Mouse (Mus musculus): ENCODE data around the gene Psip1.
"Not testable (repeated sequence)": the region's sequence is repeated elsewhere in the genome, so short reads cannot be mapped to it uniquely, and the experiment has no call there.

Psip1 gene

DNA sequence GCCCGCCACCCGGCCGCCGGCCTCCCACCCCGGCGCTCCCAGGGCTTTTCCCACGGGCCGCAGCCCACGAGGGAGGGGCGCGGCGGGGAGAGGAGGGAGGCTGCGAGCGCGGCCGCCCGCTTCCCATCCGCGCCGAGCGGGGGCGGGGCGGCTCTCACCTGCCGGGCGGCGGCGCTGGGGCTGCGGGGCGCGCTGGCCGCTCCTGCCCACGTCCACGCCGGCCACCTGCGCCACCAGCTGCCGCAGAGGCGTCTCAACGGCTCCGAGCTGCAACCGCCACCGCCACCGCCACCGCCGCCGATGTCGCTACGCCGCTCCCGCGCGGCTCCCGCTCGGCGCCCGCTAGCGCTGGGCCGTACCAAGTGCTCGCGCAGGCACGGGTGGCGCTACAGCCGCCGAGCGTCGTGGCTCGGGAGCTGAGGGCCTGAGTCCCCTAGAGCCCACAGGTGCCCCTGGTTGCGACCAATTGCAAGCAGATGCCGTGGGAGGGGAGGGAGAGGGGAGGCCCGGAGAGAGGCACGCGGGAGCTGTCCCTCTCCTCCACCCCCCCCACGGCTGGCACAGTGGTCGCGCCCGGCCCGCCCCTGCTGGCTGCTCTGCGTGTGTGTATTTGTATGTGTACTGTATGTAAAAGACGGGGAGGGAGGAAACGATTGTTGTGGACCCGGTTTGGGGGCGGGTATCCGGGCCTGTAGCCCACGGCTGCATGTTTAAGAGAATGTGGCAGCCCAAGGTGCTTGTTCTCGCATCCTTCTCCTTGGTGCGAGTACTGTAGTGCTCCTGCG lies at the start of gene Psip1:
TSS of gene Psip1 (minus strand) at position 343 of the 785 bp plus-strand sequence.
- DNase-seq (ENCODE audit: low spot score): peak; percentile 90

DNA sequence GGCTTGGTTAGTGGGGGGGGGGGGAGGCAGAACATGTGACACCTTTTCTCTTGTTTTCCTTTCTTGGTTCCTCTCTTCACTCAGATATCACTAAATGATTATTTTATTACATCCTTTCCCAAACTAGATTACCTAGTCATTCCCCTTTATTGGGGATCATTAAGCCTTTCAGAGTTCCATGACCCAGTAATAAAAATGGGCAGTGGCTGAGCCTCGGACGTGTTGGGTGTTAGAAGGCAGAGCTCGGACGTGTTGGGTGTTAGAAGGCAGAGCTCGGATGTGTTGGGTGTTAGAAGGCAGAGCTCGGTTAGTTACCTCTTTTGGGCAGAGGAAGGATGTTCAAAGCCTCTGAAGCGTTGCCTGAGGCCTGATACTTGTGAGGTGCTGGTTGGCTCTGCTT lies 47.8 kb upstream of the Psip1 start:
- no peak for DNase-seq (ENCODE audit: low spot score)

DNA sequence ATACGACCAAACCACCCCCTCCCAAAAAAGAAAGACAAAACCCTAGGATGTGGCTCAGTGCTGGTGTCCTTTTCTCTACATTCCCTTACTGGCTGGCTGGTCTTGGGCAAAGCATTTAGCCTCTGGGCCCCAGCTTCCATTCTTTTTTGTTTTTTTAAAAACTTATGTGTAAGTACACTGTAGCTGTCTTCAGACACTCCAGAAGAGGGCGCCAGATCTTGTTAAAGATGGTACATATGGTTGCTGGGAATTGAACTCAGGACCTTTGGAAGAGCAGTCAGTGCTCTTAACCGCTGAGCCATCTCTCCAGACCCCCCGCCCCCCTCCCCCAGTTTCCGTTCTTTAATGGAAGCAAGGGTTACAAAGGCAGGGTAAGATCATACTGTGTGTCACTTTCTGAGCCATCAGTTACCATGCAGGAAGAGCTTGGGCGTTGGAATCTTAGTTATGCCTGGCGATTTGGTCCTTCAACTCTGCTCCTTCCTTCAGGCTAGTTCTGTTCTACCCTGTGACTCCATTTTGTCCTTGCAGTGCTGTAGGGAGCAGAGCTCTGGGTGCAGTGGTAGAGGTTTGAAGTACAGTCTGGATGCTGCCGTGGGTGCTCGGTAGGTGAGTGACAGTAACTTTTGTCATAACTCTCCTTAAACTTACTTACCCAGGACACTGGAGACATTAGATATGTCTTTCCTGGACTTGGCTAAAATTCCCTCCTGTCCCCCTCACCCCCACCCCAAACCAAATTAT lies 47.1 kb upstream of the Psip1 start:
- no peak for DNase-seq (ENCODE audit: low spot score)

DNA sequence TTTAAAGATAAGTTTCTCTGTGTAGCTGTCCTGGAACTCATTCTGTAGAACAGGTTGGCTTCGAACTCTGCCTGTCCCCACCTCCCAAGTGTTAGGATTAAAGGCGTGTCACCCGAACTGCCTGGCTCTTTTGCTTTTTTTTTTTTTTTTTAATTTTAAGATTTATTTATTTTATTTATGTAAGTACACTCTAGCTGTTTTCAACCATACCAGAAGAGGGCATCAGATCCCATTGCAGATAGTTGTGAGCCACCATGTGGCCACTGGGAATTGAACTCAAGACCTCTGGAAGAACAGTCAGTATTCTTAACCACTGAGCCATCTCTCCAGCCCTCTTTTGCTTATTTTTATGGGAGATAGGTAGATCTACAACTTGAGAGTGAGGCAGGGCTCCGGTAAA lies 43.8 kb upstream of the Psip1 start:
- DNase-seq (ENCODE audit: low spot score): not testable (repeated sequence)

DNA sequence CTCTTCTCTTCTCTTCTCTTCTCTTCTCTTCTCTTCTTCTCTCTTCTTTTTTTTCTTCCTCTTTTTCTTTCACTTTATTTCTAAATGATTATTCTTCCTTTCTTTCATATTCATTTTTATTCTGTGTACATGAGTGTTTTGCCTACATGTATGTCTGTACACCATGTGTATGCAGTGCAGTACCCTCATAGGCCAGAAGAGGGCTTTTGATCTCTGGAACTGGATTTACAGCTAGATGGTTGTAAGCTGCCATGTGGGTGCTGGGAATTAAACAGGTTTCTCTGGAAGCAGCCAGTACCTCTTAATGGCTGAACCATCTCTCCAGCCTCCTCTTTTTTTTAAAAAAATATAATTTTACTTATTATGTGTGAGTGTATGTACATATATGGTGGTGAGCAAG lies 41.7 kb upstream of the Psip1 start:
- peak; percentile 19 for DNase-seq (ENCODE audit: low spot score)

DNA sequence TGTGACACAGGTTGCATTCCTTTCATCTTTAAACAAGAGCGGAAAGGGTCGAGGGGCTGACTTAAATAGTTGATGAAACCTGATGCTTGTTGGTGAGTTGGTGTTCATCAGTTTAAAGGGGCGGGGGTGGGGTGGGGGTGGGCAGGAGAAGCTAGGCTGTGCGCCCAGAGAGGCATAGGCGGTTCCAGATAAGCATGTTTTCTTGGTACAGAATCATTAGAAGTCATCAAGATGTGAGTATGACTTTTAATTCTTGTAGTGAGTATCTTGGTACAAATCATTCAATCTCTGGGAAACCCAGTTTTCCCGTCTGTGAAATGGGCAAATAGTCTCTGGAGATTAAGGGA lies 40.7 kb upstream of the Psip1 start:
- no peak for DNase-seq (ENCODE audit: low spot score)

DNA sequence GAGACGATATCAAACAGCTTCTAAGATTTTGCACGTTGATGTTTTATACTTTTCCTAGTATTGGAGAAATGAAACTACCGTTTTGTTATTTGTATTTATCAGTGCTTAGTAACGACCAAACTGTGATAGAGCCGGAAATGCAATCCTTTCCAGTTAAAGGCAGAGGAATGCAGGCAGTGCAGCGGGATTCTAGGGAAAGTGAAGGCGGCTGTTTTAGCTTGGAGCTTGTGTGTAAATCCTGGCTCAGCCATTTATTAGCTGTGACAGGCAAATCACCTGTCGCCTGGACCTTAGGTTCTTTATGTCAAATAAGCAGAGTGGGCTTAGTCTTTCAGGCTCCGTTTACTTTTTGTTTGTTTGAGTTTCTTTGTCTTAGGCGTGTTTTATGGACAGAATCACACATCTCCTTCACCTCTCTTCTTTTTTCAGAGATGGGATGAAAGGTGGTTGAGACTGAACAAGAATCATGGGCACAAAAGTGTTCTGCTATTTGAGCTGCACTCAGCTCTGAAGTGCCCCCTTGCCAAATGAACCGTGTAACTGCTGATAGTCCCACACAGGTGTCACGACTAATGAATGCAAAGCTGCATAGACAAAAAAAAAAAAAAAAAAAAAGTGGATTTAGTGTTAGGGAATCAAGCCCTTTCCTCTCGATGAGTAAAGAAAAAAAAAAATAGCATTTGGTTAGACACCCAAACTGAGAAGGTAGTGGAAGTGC lies 40.2 kb upstream of the Psip1 start:
- no peak for DNase-seq (ENCODE audit: low spot score)

DNA sequence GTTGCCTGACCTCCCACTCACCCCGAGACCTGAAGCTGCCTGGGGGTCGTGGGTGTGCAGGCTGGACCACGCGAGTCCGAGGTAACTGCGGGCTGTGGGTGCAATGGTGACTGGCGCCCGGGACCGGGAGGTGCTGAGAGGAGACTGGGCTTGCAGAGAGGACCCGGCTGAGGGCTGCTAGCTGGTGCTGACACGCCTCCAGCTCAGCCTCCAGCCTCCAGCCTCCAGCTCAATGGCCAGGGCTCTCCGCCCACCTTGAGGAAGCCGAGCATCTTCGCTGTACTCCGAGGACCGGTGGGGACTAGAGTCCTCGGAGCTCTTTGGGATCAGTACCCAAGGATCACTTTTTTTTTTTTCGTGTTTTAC lies 39.4 kb upstream of the Psip1 start:
- DNase-seq (ENCODE audit: low spot score): no peak

DNA sequence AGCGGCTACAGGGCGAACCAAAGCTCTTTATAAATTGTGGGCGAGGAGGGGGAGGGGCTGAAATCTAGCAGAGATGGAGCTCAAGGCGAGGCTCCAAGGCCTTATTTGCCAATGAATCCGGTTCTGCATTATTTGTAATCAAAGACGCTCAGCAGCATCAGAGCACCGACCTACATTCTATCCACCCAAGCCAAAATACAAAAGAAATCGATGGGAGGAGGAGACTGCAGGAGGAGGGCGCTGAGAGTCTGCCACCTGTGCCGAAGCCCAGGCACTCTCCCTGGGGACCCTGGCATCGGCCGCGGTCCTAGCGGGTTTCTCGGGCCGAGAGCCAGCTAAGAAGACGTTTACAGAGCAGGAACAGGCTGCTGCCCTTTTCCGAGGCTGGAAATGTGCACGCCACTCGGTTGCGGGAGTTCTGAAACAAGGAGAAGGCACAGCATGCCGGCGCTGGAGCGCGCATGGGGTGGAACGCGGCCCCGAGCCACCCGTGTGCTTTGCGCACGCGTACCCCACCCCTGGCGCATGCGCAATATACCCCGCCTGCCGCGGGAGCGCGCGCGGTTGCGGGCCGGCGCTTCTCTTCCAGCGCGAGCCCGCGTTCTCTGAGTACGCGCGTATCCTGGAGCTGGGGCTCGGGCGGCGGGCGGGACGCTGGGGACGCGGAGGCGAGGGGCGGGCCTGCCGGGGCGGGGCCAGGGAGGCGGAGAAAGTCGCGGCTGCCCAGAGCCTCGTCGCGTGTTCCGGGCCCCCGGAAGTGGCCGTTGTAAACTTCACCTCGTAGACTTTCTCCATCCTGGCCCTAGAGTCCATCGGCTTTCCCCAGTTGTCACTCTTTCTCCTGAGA lies 38.8 kb upstream of the Psip1 start, which contains the start of gene Ccdc171:
TSS of gene Ccdc171 (plus strand) at position 703 of the 847 bp plus-strand sequence.
- DNase-seq (ENCODE audit: low spot score): peak; percentile 94

DNA sequence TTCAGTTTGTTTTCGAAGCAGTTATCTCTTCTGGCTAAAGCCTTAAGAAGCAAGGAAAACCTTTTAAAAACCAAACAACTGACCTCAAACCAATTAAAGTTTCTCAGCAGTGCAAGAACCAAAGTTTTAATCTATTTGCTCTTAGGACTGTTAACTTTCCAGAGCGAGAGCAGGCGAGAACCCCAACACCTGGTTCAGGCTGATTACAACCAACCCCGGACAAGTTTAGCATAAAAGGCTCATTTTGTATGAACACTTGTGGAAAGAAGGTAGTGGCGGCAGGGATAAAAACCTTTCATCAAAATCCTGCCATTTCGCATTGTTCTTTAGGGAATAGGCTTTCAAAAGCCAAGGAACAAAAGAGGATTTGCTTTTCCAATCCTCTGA lies 38.2 kb upstream of the Psip1 start:
- DNase-seq (ENCODE audit: low spot score): no peak

DNA sequence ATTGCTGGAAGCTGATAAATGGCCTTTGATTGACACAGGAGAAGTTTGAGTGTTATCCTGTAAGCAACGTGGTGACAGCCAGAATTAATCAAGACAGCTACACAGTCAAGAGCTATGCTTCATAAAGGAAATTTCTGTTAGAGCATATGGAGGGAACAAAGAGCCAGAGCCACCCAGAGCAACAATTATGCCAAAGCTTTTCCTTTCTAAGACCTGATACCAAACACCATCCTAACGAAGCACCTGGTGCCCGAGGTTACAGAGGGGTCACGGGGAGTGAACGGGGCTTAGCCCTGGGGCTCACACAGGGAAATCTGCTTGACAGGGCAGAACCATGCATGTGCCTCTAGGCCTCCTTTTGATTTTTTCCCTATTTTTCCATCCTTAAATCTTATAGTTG lies 35.8 kb upstream of the Psip1 start:
- DNase-seq (ENCODE audit: low spot score): no peak

DNA sequence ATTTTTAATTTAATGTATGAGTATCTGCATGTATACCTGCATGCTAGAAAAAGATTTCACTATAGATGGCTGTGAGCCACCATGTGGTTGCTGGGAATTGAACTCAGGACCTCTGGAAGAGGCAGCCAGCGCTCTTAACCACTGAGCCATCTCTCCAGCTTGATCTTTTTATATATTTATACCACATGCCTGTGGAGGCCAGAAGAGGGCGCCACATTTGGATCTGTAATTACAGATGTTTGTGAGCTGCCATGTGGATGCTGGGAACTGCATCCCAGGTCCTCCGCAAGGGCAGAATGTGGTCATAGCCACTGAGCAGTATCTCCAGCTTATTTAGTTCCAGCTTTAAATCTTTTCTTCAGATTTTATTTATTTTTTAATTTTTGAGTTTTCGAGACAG lies 34.0 kb upstream of the Psip1 start:
- no peak for DNase-seq (ENCODE audit: low spot score)

DNA sequence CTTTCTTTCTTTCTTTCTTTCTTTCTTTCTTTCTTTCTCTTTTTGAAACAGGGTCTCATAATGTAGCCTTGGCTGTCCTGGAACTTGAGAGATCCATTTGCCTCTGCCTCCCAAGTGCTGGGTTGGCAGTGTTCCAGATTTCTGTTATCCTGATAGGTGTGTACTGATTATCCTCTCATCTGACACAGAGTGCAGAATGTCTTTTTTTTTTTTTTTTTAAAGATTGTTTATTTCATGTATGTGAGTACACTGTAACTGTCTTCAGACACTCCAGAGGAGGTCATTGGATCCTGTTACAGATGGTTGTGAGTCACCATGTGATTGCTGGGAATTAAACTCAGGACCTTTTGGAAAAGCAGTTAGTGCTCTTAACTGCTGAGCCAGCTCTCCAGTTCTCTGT lies 33.5 kb upstream of the Psip1 start:
- no peak for DNase-seq (ENCODE audit: low spot score)

DNA sequence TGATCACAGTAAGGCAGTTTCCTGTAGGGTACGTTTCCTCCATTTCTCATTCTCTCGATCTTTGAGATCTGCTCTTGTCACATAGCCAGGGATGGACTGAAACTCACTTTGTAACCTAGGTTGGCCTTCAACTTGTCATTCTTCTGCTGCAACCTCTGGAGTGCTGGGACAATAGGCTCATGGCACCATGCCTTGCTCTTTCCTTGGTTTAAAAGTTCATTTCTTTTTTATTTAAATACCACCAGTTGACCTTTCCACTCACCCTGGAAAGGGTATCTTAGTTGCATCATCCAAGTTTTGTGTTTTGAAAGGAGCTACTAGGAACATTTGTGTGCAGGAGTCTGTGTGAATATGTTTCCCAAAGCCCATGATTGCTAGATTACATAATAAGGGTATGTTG lies 32.9 kb upstream of the Psip1 start:
- no peak for DNase-seq (ENCODE audit: low spot score)

DNA sequence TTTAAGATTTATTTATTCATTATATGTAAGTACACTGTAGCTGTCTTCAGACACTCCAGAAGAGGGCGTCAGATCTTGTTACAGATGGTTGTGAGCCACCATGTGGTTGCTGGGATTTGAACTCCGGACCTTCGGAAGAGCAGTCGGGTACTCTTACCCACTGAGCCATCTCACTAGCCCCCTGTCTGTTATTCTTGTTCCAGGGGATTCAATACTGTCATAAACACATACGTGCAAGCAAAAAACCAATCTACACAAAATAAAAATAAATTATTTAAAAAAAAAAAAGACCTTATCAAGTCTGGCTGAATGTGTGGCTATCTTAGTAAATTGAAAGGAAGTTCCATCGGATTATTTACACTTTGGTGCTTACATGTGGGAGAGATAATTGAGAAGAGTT lies 29.9 kb upstream of the Psip1 start:
- not testable (repeated sequence) for DNase-seq (ENCODE audit: low spot score)

DNA sequence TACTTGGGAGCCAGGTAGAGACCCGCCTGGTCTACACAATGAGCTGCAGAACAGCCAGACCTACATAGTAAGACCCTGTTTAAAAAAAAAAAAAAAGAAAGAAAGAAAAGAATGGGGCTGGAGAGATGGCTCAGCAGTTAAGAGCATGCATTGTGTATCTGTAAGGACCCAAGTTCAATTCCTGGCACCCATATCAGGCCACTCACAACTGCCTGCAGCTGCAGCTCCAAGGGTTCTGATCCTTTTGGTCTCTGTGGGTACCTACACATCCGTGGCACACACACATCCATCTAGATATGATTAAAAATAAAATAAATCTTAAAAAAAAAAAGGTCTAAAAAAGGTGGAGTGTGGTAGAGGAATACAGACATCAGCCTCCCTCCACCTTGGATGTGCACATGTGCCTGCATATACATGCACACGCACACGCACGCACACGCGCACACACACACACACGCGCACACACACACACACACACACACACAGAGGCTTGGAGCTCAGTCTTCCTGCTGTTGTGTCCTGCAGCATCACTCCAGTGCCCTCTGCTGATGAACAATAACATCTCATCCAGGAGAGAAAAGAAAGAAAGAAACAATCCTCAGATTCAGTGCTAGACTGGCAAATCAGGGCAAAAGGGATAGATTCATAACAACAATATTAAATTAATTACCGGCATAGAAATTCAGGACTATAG lies 28.9 kb upstream of the Psip1 start:
- DNase-seq (ENCODE audit: low spot score): peak; percentile 28

DNA sequence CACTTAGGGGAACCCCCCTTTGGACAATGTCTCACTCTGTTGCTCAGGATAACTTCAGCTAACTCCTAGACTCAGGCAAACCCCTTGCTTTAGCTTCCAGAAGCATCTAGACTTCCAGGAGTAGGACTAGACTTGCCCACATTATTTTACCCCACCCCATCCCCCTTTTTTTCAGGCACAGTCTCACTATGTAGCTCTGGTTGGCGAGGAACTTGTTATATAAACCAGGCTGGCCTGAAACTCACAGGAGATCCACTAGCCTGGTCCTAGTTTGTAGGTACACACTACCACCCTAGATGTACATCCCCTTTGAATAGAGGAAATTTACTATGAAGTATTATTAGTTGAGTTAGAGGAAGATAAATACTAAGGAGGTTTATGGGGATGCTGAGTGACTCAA lies 27.9 kb upstream of the Psip1 start:
- DNase-seq (ENCODE audit: low spot score): no peak

DNA sequence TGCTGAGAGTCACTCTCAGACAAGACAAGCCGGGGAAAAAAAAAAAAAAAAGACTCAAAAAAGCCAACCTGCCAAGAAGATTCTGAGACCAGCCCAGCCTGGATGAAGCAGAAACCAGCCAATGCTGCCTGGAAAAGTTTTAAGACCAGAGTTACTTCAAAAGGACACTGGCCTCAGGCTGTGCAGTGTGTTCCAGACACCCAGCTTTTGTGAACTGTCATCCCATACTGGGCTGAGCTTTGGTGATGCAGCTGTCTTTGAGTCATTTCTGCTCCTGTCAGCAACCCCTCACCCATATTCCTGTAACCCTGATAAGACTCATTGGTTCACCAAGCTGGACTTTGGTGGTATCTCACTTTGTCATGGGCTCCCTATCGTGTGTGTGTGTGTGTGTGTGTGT lies 26.4 kb upstream of the Psip1 start:
- no peak for DNase-seq (ENCODE audit: low spot score)

DNA sequence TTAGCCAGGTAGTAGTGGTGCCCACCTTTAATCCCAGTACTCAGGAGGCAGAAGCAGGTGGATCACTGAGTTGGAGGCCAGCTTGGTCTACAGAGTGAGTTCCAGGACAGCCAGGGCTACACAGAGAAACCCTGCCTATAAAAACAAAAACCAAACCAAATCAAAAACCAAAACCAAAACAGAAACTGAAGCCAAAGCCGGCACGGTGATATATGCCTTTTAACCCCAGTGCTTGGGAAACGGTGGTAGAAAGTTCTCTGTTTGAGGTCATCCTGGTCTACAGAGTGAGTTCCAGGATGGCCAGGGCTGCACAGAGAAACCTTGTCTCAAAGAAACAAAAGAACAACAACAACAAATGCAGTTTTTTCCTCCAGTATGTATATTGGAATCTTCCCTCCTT lies 26.0 kb upstream of the Psip1 start:
- no peak for DNase-seq (ENCODE audit: low spot score)

DNA sequence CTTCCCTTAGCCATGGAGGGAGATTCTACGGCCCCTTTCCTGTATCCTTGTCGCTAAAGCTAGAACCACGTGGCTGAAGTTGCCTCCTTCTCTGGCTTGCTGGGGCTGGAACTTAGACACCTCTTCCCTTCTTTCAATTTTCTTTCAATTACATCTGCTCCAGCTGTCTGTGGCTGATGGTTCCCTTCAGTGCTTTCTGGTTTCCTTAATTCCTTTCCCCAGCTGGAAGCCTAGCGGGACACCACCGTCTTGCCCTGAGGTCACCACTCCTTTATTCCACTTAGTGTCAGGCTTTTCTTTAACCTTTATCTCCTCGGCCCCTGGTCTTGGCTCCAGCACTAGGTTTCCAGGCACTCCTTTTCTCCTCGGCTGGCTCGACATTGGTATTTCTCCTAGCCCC lies 24.8 kb upstream of the Psip1 start:
- DNase-seq (ENCODE audit: low spot score): no peak

DNA sequence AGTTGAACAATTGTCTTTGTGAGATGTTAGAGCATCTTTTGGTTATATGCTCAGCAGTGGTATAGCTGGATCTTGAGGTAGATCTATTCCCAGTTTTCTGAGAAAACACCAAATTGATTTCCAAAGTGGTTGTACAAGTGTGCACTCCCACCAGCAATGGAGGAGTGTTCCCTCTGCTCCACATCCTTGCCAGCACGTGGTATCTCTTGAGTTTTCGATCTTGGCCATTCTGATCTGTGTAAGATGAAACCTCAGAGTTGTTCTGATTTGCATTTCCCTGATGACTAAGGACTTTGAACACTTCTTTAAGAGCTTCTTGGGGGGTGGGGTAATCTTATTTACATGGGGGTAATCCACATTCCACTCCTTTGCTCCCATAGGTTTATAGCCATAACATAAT lies 23.3 kb upstream of the Psip1 start:
- no peak for DNase-seq (ENCODE audit: low spot score)

DNA sequence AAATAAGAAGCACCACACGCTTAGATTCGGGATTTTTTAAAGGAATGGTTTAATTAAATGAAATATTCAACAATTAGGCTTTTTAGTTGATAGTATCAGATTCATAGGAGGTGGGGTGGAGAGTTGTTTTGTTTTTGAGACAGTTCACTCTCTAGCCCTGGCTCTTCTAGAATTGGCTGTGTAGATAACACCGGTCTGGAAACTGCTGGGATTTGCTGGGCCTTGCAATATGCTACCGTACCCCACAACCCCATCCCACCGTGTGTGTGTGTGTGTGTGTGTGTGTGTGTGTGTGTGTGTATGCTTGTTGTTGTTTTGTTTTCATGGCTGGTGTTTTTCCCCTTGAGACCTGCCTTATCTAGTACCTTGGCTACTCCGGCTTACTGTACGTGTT lies 14.8 kb upstream of the Psip1 start:
- no peak for DNase-seq (ENCODE audit: low spot score)
